Mouse (Mus musculus) liver, embryonic 15.5 days (tissue): ENCODE results near the gene Cenpu. TPM values are rescaled to one million over a fixed set of nuclear protein-coding genes. Genes with fewer than 3 reads are reported as not detected.

Experiments used
- ATAC-seq: fragments of 200-750 bp; cut with Nextera tagmentation; 2 replicates; pipeline ENCODE4 v1.8.0; 2017; ENCODE audit warnings: moderate number of reproducible peaks, mild to moderate bottlenecking, moderate library complexity; ENCODE audit not compliant: insufficient read depth
- H3K27ac ChIP-seq: fragments of 300-500 bp; sonication (generic); replicated peaks from 2 replicates; pipeline ENCODE4 v1.5.1; 2015; ENCODE audit warnings: mild to moderate bottlenecking, inconsistent platforms
- H3K27me3 ChIP-seq: fragments of 300-500 bp; sonication (generic); 2 replicates; pipeline ENCODE4 v1.6.1; 2015; ENCODE audit warnings: mild to moderate bottlenecking, inconsistent platforms
- H3K36me3 ChIP-seq: fragments of 300-500 bp; sonication (generic); replicated peaks from 2 replicates; pipeline ENCODE4 v1.6.1; 2015; ENCODE audit warnings: moderate library complexity, mild to moderate bottlenecking, inconsistent platforms
- H3K4me1 ChIP-seq: fragments of 300-500 bp; sonication (generic); replicated peaks from 2 replicates; pipeline ENCODE4 v1.6.1; 2015; ENCODE audit warnings: inconsistent platforms
- H3K4me2 ChIP-seq: fragments of 300-500 bp; sonication (generic); 2 replicates; pipeline ENCODE4 v1.6.1; 2015; ENCODE audit warnings: moderate library complexity, mild to moderate bottlenecking, inconsistent platforms
- H3K4me3 ChIP-seq: fragments of 300-500 bp; sonication (generic); replicated peaks from 2 replicates; pipeline ENCODE4 v1.5.1; 2015; ENCODE audit warnings: mild to moderate bottlenecking, inconsistent platforms
- H3K9ac ChIP-seq: fragments of 300-500 bp; sonication (generic); 2 replicates; pipeline ENCODE4 v1.6.1; 2015; ENCODE audit warnings: moderate library complexity, mild to moderate bottlenecking, inconsistent platforms
- H3K9me3 ChIP-seq: fragments of 300-500 bp; sonication (generic); replicated peaks from 2 replicates; pipeline ENCODE4 v1.6.1; 2016; ENCODE audit warnings: inconsistent platforms
- WGBS: fragments of 180-500 bp; shearing (Covaris S2); methylation state at CpG from one replicate; pipeline ENCODE4 v1.1.7; 2015; ENCODE audit warnings: mixed read lengths; ENCODE audit not compliant: insufficient replicate concordance; 5-methylcytosine and 5-hydroxymethylcytosine counted together
- polyA plus RNA-seq: library from polyadenylated mRNA; unstranded; fragments of >200 nt; fragmentation: Nextera tagmentation; extraction: Ambion mirVana; gene quantifications from 2 replicates; pipeline ENCODE4 v1.2.1, GENCODE M21; 2015

Cenpu gene
- polyA plus RNA-seq, 1 experiment from 2014 or later = 14.7 TPM

- Histone ChIP-seq H3K9me3 (no peaks in the 10 kb centered on the region), H3K4me1 (peaks cover 54% of the 10 kb centered on the region)
These were observed 66.1 kb downstream of the Cenpu start for GRCm38 (mm10) chr8:46617690-46618620.

GRCm38 (mm10) chr8:46618639-46619320 lies 67.0 kb downstream of the Cenpu start:
- ATAC-seq = no peak
- 8% methylated on average over 10 of the region's 10 CpGs for WGBS
- peak overlapping the region; percentile 86; the same call in 1 of the 2 replicates for H3K27ac ChIP-seq
- peak overlapping the region; percentile 95 for H3K4me2 ChIP-seq
- peak overlapping the region; percentile 77 for H3K4me3 ChIP-seq
- no peaks in the 10 kb centered on the region for H3K9me3 ChIP-seq
- H3K4me1 ChIP-seq = peaks cover 49% of the 10 kb centered on the region
- H3K27me3 ChIP-seq = no peaks in the 10 kb centered on the region
- peak overlapping the region; percentile 77 for H3K9ac ChIP-seq
- H3K36me3 ChIP-seq = no peaks in the 10 kb centered on the region

More at GRCm38 (mm10) chr8:46617690-46618620, 66.1 kb downstream of the Cenpu start:
- no peaks in the 10 kb centered on the region for H3K36me3 ChIP-seq
- H3K4me2 ChIP-seq = peak overlapping the region; percentile 95
- H3K27me3 ChIP-seq = no peaks in the 10 kb centered on the region
- peak; percentile 51 for ATAC-seq
- H3K9ac ChIP-seq = peak overlapping the region; percentile 77
- under 1% methylated on average over 38 of the region's 38 CpGs for WGBS
- peak overlapping the region; percentile 77 for H3K4me3 ChIP-seq
- peak overlapping the region; percentile 86 for H3K27ac ChIP-seq

GRCm38 (mm10) chr8:46622446-46623270 lies 70.8 kb downstream of the Cenpu start:
- no peaks in the 10 kb centered on the region for H3K36me3 ChIP-seq
- 78% methylated on average over 9 of the region's 9 CpGs for WGBS
- H3K4me1 ChIP-seq = peaks cover 49% of the 10 kb centered on the region
- H3K4me2 ChIP-seq = no peak overlapping the region
- no peaks in the 10 kb centered on the region for H3K27me3 ChIP-seq
- no peaks in the 10 kb centered on the region for H3K9me3 ChIP-seq
- no peak overlapping the region for H3K27ac ChIP-seq
- ATAC-seq = no peak
- no peak overlapping the region for H3K9ac ChIP-seq
- H3K4me3 ChIP-seq = no peak overlapping the region

GRCm38 (mm10) chr8:46625166-46625565 lies 73.3 kb downstream of the Cenpu start:
- Histone ChIP-seq H3K4me2 (no peak overlapping the region), H3K27me3 (no peaks in the 10 kb centered on the region), H3K36me3 (peaks cover 2% of the 10 kb centered on the region), H3K27ac (no peak overlapping the region), H3K9ac (no peak overlapping the region), H3K4me3 (no peak overlapping the region), H3K9me3 (no peaks in the 10 kb centered on the region), H3K4me1 (peaks cover 35% of the 10 kb centered on the region)
- 12% methylated on average over 1 of the region's 1 CpGs for WGBS
- ATAC-seq = no peak

- H3K4me3 ChIP-seq = no peak overlapping the region
- H3K9me3 ChIP-seq = no peaks in the 10 kb centered on the region
- no peak overlapping the region for H3K9ac ChIP-seq
- 73% methylated on average over 5 of the region's 5 CpGs for WGBS
- no peaks in the 10 kb centered on the region for H3K27me3 ChIP-seq
- H3K4me2 ChIP-seq = no peak overlapping the region
- H3K27ac ChIP-seq = no peak overlapping the region
- peaks cover 16% of the 10 kb centered on the region for H3K36me3 ChIP-seq
- H3K4me1 ChIP-seq = peaks cover 35% of the 10 kb centered on the region
- ATAC-seq = no peak
These were observed 74.8 kb downstream of the Cenpu start for GRCm38 (mm10) chr8:46626642-46627041.

GRCm38 (mm10) chr8:46627881-46628280 lies 76.1 kb downstream of the Cenpu start:
- Histone ChIP-seq H3K4me2 (no peak overlapping the region), H3K4me1 (peaks cover 35% of the 10 kb centered on the region), H3K36me3 (peaks cover 22% of the 10 kb centered on the region), H3K27ac (no peak overlapping the region), H3K9me3 (no peaks in the 10 kb centered on the region), H3K4me3 (no peak overlapping the region), H3K27me3 (no peaks in the 10 kb centered on the region), H3K9ac (no peak overlapping the region)
- WGBS = 46% methylated on average over 7 of the region's 7 CpGs
- ATAC-seq = no peak

GRCm38 (mm10) chr8:46628645-46629044 lies 76.8 kb downstream of the Cenpu start:
- 77% methylated on average over 1 of the region's 1 CpGs for WGBS
- Histone ChIP-seq H3K9me3 (no peaks in the 10 kb centered on the region), H3K27me3 (no peaks in the 10 kb centered on the region), H3K4me2 (no peak overlapping the region), H3K36me3 (peaks cover 30% of the 10 kb centered on the region), H3K27ac (no peak overlapping the region), H3K4me1 (peaks cover 34% of the 10 kb centered on the region), H3K9ac (no peak overlapping the region), H3K4me3 (no peak overlapping the region)
- ATAC-seq = no peak

Other genes starting within 250 kb of the Cenpu start
- 106 and 125 TPM in 2 replicates for gene Acsl1, start 81.0 kb upstream of the Cenpu start, polyA plus RNA-seq
- gene Primpol, start 65.2 kb downstream of the Cenpu start, polyA plus RNA-seq = 7.0 and 9.0 TPM in 2 replicates
- gene Casp3, start 65.3 kb downstream of the Cenpu start, polyA plus RNA-seq = 43.7 and 47.6 TPM in 2 replicates
- gene Irf2, start 187.7 kb downstream of the Cenpu start, polyA plus RNA-seq = 10.1 and 11.6 TPM in 2 replicates